Mouse (Mus musculus) ES-E14 (cell line): ENCODE results near the gene Ttc38. TPM values are rescaled to one million over a fixed set of nuclear protein-coding genes. Genes with fewer than 3 reads are reported as not detected.

Experiments used
- DNase-seq: peaks from one replicate; pipeline ENCODE4 v3.0.0-alpha.2; 2013; ENCODE audit warnings: low read depth, low spot score
- H3K27ac ChIP-seq: 2 replicates; pipeline ENCODE4 v1.5.1; 2012; ENCODE audit warnings: low read depth, mild to moderate bottlenecking, low read length, moderate library complexity, mixed read lengths; ENCODE audit not compliant: poor library complexity, insufficient read depth, severe bottlenecking
- H3K36me3 ChIP-seq: 2 replicates; pipeline ENCODE4 v1.6.1; 2012; ENCODE audit warnings: mild to moderate bottlenecking, low read length, moderate library complexity, mixed read lengths; ENCODE audit not compliant: control insufficient read depth, poor library complexity, insufficient read depth, severe bottlenecking
- H3K4me1 ChIP-seq, 2 experiments: fragments of 150-350 bp in 1 of 2; sonication (generic) in 1 of 2; 2 replicates each; pipeline ENCODE4 v1.6.1; 2012; ENCODE audit warnings: low read length in 2 of 2, mild to moderate bottlenecking in 1 of 2, mixed read lengths in 1 of 2; ENCODE audit not compliant: control insufficient read depth in 2 of 2, insufficient read depth in 2 of 2, poor library complexity in 1 of 2
- H3K4me3 ChIP-seq, 2 experiments: fragments of 150-350 bp in 1 of 2; sonication (generic) in 1 of 2; 2 replicates each; pipeline ENCODE4 v1.5.1; 2012; ENCODE audit warnings: low read length in 2 of 2, low read depth in 1 of 2, mild to moderate bottlenecking in 1 of 2, mixed read lengths in 1 of 2; ENCODE audit not compliant: insufficient read depth in 1 of 2, poor library complexity in 1 of 2, severe bottlenecking in 1 of 2
- H3K9ac ChIP-seq: 2 replicates; pipeline ENCODE4 v1.6.1; 2012; ENCODE audit warnings: low read depth, mild to moderate bottlenecking, low read length, mixed read lengths; ENCODE audit not compliant: poor library complexity, insufficient read depth, severe bottlenecking
- H3K9me3 ChIP-seq: fragments of 150-350 bp; sonication (generic); 2 replicates; pipeline ENCODE4 v1.6.1; 2012; ENCODE audit warnings: low read depth, mild to moderate bottlenecking, low read length; ENCODE audit not compliant: control insufficient read depth, insufficient read depth
- CHD2 ChIP-seq: IDR thresholded peaks from 2 replicates; pipeline ENCODE4 v1.6.1; 2014; ENCODE audit warnings: mild to moderate bottlenecking, low read depth, low read length, inconsistent platforms
- HCFC1 ChIP-seq: IDR thresholded peaks from 2 replicates; pipeline ENCODE4 v1.6.1; 2012; ENCODE audit warnings: low read length, inconsistent platforms, borderline replicate concordance; ENCODE audit not compliant: insufficient read depth
- MAFK ChIP-seq: IDR thresholded peaks from 2 replicates; pipeline ENCODE4 v1.6.1; 2014; ENCODE audit warnings: mild to moderate bottlenecking, low read depth, low read length, inconsistent platforms; ENCODE audit not compliant: insufficient read depth
- ZC3H11A ChIP-seq: IDR thresholded peaks from 2 replicates; pipeline ENCODE4 v1.6.1; 2012; ENCODE audit warnings: low read depth, mild to moderate bottlenecking, inconsistent platforms, low read length, borderline replicate concordance
- ZNF384 ChIP-seq: IDR thresholded peaks from 2 replicates; pipeline ENCODE4 v1.6.1; 2012; ENCODE audit warnings: low read depth, low read length, inconsistent platforms
- in situ Hi-C, 2 experiments: fragments of 600-800 bp; cut with MboI; formaldehyde crosslinking; loops; one replicate each; pipeline ENCODE4 v1.15.1; 2025; ENCODE audit warnings: low sequenced_read_pairs in 2 of 2, inconsistent platforms in 1 of 2; ENCODE audit not compliant: unreplicated experiment in 2 of 2
- total RNA-seq: library from RNA; depleted of rRNA; stranded (reverse); fragments of 300-350 nt; gene quantifications from 2 replicates; pipeline ENCODE4 v1.2.3, GENCODE M21; 2012

Ttc38 gene
- total RNA-seq, 1 experiment, result 3.3 TPM

DNA sequence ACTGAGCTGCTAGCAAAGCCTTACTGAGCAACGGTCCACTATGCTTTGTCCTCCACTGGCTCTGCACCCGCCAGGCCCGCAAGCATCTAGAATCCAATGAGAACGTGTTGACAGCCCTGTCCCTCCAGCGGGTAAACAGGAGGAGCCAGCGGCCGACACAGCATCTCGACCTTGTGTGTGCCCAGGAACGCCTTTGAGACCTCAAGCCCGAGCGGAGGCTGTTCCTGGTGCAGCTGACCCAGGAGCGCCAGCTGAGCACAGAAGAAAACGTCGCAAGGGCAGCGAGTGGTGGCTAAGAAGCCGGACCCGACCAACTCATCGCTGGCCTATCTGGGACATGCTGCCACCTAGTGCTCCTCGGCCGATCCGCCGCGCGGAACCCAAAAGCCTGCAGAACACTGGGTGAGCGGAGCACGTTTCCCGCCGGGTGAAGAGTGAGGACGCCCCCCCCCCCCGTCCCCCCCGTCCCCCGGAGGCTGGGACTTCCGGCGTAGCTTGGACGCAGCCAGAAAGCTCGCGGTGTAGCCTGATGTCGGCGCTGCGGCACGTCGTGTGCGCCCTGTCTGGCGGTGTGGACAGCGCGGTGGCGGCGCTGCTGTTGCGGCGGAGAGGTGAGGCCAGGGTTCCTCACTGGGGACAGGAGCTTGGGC, 46.9 kb downstream of the Ttc38 start, which contains the start of gene Trmu:
TSS of gene Trmu (plus strand) at position 465 of the 650 bp plus-strand sequence.
- Histone ChIP-seq H3K9me3 (no peaks in the 10 kb centered on the region), H3K4me3 (peak within 1 kb of the TSS; percentile 65 to 94), H3K27ac (peak within 1 kb of the TSS; percentile 44; the same call in 1 of the 2 replicates), H3K36me3 (peaks cover 41% of the 10 kb centered on the region), H3K4me1 (peaks cover 3 to 4% of the 10 kb centered on the region in 2 experiments; a peak in 1 of 4 replicates), H3K9ac (peak within 1 kb of the TSS; percentile 95)
- TF ChIP-seq HCFC1 (peak; percentile 81), ZNF384 (no peak)
- in situ Hi-C loops, result no loop called here
- DNase-seq, result peak; percentile 76

DNA sequence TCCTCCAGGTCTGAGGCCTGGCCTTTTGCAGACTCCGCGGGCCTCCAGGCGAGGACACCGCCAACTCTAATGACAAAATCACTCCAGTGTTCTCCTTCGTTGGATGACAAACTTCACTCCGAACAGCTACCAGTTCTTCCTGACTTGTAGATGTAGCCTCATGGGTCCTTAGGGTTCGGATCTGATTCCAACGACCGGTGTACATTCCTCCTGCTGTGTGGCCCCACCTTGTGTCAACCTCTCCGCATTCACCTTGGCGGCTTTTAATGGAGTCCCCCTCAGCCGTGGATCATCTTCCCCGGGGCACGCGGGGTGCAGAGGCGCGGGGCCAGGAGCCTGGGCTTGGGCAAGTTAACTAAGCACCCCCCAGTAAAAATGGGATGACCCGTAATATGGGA, 47.4 kb downstream of the Ttc38 start:
- H3K9me3 ChIP-seq, result no peaks in the 10 kb centered on the region
- H3K4me1 ChIP-seq, result peaks cover 3 to 4% of the 10 kb centered on the region in 2 experiments; a peak in 1 of 4 replicates
- in situ Hi-C loops, result no loop called here
- peak overlapping the region; percentile 65 to 94 for H3K4me3 ChIP-seq
- TF ChIP-seq MAFK (no peak), ZNF384 (no peak), ZC3H11A (no peak), CHD2 (no peak), HCFC1 (no peak)
- H3K36me3 ChIP-seq, result peaks cover 35% of the 10 kb centered on the region
- peak overlapping the region; percentile 95 for H3K9ac ChIP-seq
- H3K27ac ChIP-seq, result no peak overlapping the region
- no peak for DNase-seq

DNA sequence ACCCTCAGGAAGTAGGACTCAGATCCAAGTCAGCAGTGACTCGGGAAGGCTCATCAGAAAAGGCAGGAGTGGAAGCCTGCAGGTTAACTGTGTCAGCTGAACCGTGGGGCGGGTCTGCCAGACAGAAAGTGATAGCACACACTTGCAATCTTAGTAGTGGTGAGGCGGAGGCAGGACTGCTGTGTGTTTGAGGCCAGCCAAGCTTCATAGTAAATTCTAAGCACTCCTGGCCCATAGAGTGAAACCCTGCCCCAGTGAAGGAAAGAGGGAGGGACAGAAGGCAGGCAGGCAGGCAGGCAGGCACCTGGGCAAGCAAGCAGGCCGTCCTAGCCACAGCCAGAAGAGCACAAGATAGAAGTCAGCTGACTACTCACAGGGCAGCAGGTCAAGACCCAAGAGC, 53.5 kb downstream of the Ttc38 start:
- in situ Hi-C loops, result no loop called here
- Histone ChIP-seq H3K9me3 (no peaks in the 10 kb centered on the region), H3K36me3 (peaks cover 8% of the 10 kb centered on the region; the same call in 1 of the 2 replicates), H3K4me1 (no peaks in the 10 kb centered on the region), H3K4me3 (no peak overlapping the region), H3K27ac (no peak overlapping the region), H3K9ac (no peak overlapping the region)
- DNase-seq, result no peak
- TF ChIP-seq CHD2, result no peak
- no peak for TF ChIP-seq MAFK
- no peak for TF ChIP-seq ZC3H11A

DNA sequence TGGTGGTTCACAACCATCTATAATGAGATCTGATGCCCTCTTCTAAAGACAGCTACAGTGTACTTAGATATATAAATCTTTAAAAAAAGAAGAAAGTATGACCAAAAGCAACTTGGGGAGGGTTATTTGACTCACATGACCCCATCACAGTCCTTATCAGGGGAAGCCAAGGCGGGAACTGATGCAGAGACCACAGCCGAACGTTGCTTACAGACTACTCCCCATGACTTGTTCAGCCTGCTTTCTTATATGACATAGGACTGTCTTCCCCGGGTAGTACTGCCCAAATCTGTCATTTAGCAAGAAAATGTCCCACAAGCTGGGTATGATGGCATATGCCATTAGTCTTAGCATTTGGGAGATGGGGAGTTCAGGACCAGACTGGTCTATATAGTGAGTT, 57.1 kb downstream of the Ttc38 start:
- Histone ChIP-seq H3K9ac (no peak overlapping the region), H3K36me3 (peaks cover 16% of the 10 kb centered on the region; the same call in 1 of the 2 replicates), H3K9me3 (no peaks in the 10 kb centered on the region), H3K4me3 (no peak overlapping the region), H3K27ac (no peak overlapping the region), H3K4me1 (no peaks in the 10 kb centered on the region)
- no peak for DNase-seq
- in situ Hi-C loops, result no loop called here
- TF ChIP-seq ZNF384 (no peak), MAFK (no peak), HCFC1 (no peak), CHD2 (no peak), ZC3H11A (no peak)

DNA sequence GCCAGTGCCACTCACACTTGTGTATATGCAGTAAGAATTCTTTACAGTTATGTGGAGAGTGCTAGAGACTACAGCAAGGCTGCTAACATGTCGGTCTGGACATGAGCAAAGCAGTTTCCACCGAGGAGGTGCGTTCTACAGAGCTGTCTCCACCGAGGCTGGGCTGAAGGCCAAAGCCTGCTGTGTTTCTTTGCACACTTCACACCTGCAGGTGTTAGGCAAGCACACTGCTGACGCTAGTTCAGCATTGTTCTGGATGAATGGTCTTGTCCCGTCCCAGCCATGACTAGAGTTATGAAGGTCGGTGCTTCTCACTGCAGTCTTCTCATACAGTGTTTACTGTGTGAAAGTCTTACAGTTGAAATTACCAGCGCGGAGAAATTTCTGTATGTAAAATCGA, 59.9 kb downstream of the Ttc38 start:
- H3K27ac ChIP-seq, result no peak overlapping the region
- peaks cover 27% of the 10 kb centered on the region; the same call in 1 of the 2 replicates for H3K36me3 ChIP-seq
- H3K9ac ChIP-seq, result no peak overlapping the region
- H3K4me1 ChIP-seq, result no peaks in the 10 kb centered on the region
- H3K4me3 ChIP-seq, result no peak overlapping the region
- H3K9me3 ChIP-seq, result no peaks in the 10 kb centered on the region
- DNase-seq, result no peak
- TF ChIP-seq MAFK (no peak), CHD2 (no peak), ZC3H11A (no peak), ZNF384 (no peak), HCFC1 (no peak)
- in situ Hi-C loops, result no loop called here
